Mouse (Mus musculus) forebrain, embryonic 15.5 days (tissue): ENCODE results near the gene Ldlrad3. TPM values are rescaled to one million over a fixed set of nuclear protein-coding genes. Genes with fewer than 3 reads are reported as not detected.

Experiments
- ATAC-seq: fragments of 200-750 bp; cut with Nextera tagmentation; replicated peaks from 2 replicates; pipeline ENCODE4 v1.8.0; 2017; ENCODE audit warnings: mild to moderate bottlenecking, moderate TSS enrichment, moderate library complexity
- H3K27ac ChIP-seq: fragments of 300-500 bp; sonication (generic); replicated peaks from 2 replicates; pipeline ENCODE4 v1.5.1; 2015; ENCODE audit warnings: mild to moderate bottlenecking, inconsistent platforms
- H3K27me3 ChIP-seq: fragments of 300-500 bp; sonication (generic); 2 replicates; pipeline ENCODE4 v1.6.1; 2015; ENCODE audit warnings: inconsistent platforms
- H3K36me3 ChIP-seq: fragments of 300-500 bp; sonication (generic); 2 replicates; pipeline ENCODE4 v1.6.1; 2015; ENCODE audit warnings: mild to moderate bottlenecking, inconsistent platforms
- H3K4me1 ChIP-seq: fragments of 300-500 bp; sonication (generic); 2 replicates; pipeline ENCODE4 v1.6.1; 2015; ENCODE audit warnings: inconsistent platforms
- H3K4me2 ChIP-seq: fragments of 300-500 bp; sonication (generic); replicated peaks from 2 replicates; pipeline ENCODE4 v1.6.1; 2015; ENCODE audit warnings: mild to moderate bottlenecking, inconsistent platforms
- H3K4me3 ChIP-seq: fragments of 300-500 bp; sonication (generic); 2 replicates; pipeline ENCODE4 v1.5.1; 2015; ENCODE audit warnings: mild to moderate bottlenecking, inconsistent platforms
- H3K9ac ChIP-seq: fragments of 300-500 bp; sonication (generic); replicated peaks from 2 replicates; pipeline ENCODE4 v1.6.1; 2015; ENCODE audit warnings: mild to moderate bottlenecking, inconsistent platforms
- H3K9me3 ChIP-seq: fragments of 300-500 bp; sonication (generic); 2 replicates; pipeline ENCODE4 v1.6.1; 2016; ENCODE audit warnings: inconsistent platforms
- WGBS: fragments of 180-500 bp; shearing (Covaris S2); methylation state at CpG from one replicate; pipeline ENCODE4 v1.1.7; 2015; ENCODE audit warnings: mixed read lengths; 5-methylcytosine and 5-hydroxymethylcytosine counted together
- polyA plus RNA-seq: library from polyadenylated mRNA; unstranded; fragments of >200 nt; fragmentation: Nextera tagmentation; extraction: Ambion mirVana; gene quantifications from 2 replicates; pipeline ENCODE4 v1.2.1, GENCODE M21; 2015

Gene Ldlrad3
- polyA plus RNA-seq, 1 experiment from 2014 or later, result 30.0 TPM

DNA sequence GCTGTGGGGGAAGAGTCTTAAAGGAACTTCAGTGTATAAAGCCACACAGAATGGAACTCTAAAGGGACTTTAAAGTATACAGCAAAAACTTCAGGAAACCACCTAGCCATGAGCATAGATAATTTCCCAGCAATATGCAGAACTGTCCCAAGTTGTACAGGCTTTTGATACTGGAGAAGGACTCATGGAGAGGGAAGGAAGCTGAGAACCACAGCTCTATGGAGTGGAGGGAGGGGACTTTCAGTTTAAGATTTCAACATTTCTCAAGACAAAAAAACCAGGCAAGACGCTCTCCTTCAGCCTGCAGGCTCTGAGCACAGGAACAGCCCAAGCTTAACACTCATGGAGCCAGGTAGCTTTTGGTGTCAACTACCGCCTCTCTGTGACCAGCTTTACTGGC lies 4.7 kb downstream of the Ldlrad3 start:
- Histone ChIP-seq H3K27ac (no peak overlapping the region), H3K9me3 (no peaks in the 10 kb centered on the region), H3K4me1 (peaks cover 21% of the 10 kb centered on the region), H3K27me3 (no peaks in the 10 kb centered on the region), H3K4me2 (no peak overlapping the region), H3K36me3 (no peaks in the 10 kb centered on the region), H3K9ac (no peak overlapping the region), H3K4me3 (no peak overlapping the region)
- 95% methylated on average over 2 of the region's 2 CpGs for WGBS
- no peak for ATAC-seq

DNA sequence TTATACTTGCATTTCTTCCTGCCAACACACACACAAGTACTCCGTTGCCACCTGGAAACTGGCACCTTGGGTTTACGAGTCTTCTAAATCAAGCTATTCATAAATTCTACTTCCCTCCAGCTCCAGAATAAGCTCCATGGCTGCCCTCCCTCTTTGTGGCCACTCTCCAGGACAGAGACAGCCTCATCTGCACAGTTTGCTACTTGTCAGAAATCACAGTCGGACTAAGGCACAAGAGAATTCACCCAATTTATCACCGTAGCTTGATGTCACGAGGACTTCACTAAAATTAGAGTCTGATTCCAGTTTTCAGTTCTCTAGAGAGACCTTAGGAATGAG lies 9.8 kb downstream of the Ldlrad3 start:
- no peak overlapping the region for H3K4me3 ChIP-seq
- peaks cover 7% of the 10 kb centered on the region for H3K4me1 ChIP-seq
- WGBS, result 63% methylated on average over 5 of the region's 5 CpGs
- no peak for ATAC-seq
- H3K27me3 ChIP-seq, result no peaks in the 10 kb centered on the region
- H3K9me3 ChIP-seq, result no peaks in the 10 kb centered on the region
- no peaks in the 10 kb centered on the region for H3K36me3 ChIP-seq
- H3K9ac ChIP-seq, result no peak overlapping the region
- H3K4me2 ChIP-seq, result no peak overlapping the region
- no peak overlapping the region for H3K27ac ChIP-seq

DNA sequence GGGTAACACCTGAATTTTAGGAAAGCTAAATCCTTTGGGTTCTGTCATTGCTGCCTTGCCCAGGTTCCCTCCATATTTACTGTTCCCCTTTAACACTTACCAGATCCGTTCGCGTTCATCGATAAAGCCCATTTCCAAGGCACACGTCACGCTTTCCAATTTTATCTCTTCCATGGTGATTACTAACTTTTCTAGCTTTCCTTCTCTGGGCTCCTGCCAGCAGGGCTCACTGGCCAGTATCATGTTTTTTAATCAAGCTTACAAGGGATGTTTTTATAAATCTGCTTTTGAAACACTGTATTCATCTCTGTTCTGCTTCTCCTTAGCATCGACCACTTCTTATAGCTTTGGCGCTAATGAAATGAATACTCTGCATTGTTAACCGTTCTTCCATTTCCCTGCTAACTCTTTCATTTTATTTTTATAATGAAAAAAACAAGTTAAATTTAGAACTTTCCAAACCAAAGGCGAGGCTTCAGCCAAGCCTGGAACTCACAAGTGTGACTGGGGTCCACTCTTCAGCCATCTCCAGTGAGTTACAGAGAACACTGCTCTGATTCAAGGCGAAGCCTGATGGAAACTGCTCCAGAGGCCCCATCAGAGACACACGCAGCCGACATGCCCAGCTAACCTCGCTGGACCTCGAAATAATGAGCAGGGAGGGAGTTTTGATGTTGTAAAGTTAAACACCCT lies 10.3 kb downstream of the Ldlrad3 start:
- H3K9me3 ChIP-seq, result no peaks in the 10 kb centered on the region
- H3K27ac ChIP-seq, result no peak overlapping the region
- H3K4me3 ChIP-seq, result no peak overlapping the region
- no peak overlapping the region for H3K4me2 ChIP-seq
- 66% methylated on average over 15 of the region's 15 CpGs for WGBS
- peaks cover 7% of the 10 kb centered on the region for H3K4me1 ChIP-seq
- ATAC-seq, result no peak
- no peak overlapping the region for H3K9ac ChIP-seq
- H3K27me3 ChIP-seq, result no peaks in the 10 kb centered on the region
- no peaks in the 10 kb centered on the region for H3K36me3 ChIP-seq

DNA sequence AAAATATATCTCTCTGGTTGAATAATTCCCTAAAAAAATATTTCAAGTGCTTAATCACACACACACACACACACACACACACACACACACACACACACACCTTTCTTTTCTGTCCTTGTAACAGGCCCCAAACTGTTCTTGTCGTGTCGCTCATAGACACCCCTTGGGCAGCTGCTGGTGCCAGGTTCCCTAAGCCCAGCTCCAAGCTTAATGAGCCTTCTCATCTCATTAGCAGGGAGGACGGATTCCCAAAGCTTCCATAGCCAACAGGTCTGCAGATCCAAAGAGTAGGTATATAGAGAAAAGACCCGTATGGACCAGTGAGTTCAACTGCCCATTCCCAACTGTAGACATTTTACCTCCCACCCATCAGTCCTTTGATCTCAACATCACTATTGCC lies 13.7 kb downstream of the Ldlrad3 start:
- Histone ChIP-seq H3K27ac (no peak overlapping the region), H3K36me3 (no peaks in the 10 kb centered on the region), H3K4me2 (no peak overlapping the region), H3K27me3 (no peaks in the 10 kb centered on the region), H3K4me1 (peaks cover 7% of the 10 kb centered on the region), H3K9me3 (no peaks in the 10 kb centered on the region), H3K9ac (no peak overlapping the region), H3K4me3 (no peak overlapping the region)
- ATAC-seq, result no peak
- 57% methylated on average over 4 of the region's 4 CpGs for WGBS

DNA sequence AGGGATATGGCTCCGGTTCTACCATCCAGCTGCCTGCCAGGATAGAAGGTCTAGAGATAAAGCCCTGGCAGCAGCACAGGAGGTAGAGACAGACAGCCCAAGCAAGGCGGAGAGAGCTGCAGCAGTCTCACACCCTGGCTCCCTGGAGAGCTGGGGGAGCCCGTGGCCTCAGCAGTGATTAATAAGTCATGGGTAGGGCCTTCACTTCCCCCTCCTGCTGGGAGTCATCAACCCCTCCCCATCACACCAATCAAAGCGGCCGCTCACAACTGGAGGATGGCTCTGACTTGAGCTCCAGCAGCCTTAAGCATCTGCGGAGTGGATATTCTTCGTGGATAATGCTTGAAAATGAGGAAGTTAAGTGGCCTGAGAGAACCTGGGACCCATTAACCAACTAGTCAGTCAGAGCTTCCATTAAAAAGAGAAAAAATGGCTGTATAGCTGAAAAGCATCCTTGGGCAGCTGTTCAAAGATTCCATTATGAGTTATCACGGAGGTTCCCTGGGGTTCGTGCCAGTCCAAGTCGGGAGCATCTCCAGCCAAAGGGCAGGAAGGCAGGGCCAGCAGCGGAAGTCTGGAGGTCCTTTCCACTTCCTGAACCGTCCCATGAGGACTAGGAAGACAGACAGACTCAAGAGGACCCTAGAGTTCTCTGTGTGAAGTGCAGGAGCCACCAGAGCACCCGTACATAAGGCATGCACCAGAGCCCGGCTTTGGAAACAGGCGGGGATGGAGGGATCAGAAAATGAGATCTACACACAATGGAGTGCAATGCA lies 19.4 kb downstream of the Ldlrad3 start:
- WGBS, result 61% methylated on average over 15 of the region's 15 CpGs

DNA sequence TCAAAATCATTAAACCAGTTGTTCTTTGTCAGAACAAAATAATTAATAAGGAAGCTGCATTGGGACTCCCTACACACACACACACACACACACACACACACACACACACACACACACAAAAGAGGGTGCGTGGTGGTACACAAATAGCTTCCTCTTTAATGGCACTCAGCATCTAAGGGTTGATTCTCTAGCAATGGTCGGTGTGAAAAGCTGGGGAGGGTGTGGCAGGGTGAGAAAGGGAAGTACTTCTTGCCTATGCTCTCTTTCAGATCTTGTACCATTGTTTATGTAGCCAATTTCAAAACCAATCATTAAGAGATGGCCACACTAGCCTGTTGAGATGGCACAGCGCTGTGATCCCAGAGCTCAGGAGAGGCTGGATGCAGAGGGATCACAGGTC lies 23.1 kb downstream of the Ldlrad3 start:
- Histone ChIP-seq H3K9ac (no peak overlapping the region), H3K4me1 (no peaks in the 10 kb centered on the region), H3K4me3 (no peak overlapping the region), H3K4me2 (no peak overlapping the region), H3K27me3 (no peaks in the 10 kb centered on the region), H3K36me3 (no peaks in the 10 kb centered on the region), H3K9me3 (no peaks in the 10 kb centered on the region), H3K27ac (no peak overlapping the region)
- WGBS, result 78% methylated on average over 3 of the region's 3 CpGs
- no peak for ATAC-seq

More for the DNA sequence above, 19.4 kb downstream of the Ldlrad3 start:
- no peaks in the 10 kb centered on the region for H3K27me3 ChIP-seq
- H3K4me2 ChIP-seq, result no peak overlapping the region
- peak; percentile 49; the same call in 1 of the 2 replicates for ATAC-seq
- H3K9ac ChIP-seq, result no peak overlapping the region
- no peaks in the 10 kb centered on the region for H3K4me1 ChIP-seq
- no peaks in the 10 kb centered on the region for H3K9me3 ChIP-seq
- H3K4me3 ChIP-seq, result no peak overlapping the region
- H3K27ac ChIP-seq, result no peak overlapping the region
- no peaks in the 10 kb centered on the region for H3K36me3 ChIP-seq

DNA sequence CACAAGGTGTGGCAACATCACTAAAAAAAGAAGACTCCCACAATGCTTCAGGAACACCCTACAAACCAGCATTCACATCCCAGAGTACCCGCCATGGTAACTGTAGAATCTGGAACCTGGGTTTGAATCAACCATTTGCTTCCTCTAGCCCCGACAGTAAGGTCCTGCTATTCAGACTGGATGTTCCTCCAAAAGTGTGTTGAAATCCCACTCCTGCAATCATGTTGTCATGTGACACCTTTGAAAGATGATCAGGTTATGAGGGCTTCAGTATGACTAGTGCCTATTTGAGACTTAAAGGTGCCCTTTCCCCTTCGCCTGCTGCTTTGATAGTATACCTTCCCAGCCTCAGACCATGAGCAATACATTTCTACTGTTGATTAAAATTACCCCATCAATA lies 28.6 kb downstream of the Ldlrad3 start:
- Histone ChIP-seq H3K4me1 (peaks cover 14% of the 10 kb centered on the region), H3K9ac (no peak overlapping the region), H3K9me3 (no peaks in the 10 kb centered on the region), H3K4me2 (no peak overlapping the region), H3K27me3 (no peaks in the 10 kb centered on the region), H3K27ac (no peak overlapping the region), H3K36me3 (no peaks in the 10 kb centered on the region), H3K4me3 (no peak overlapping the region)
- WGBS, result 96% methylated on average over 3 of the region's 3 CpGs
- no peak for ATAC-seq

DNA sequence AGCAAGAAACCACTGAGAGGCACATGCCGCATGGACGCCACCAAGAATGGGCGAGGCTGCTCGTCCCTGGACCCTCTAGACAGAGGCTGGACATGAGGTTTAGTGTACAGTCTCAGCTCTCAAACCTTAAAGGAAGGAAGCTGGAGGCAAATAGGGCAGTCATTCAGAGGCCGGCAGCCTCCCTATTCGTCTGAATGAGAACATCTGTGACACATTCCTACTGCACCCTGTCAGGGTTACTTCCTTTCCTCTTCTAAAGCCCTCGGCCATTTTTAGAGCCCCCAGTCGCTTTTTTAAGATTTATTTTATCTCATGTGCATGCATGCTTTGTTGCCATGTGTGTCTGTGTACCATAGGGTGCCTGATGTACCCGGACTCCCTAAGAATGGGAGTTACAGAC lies 29.2 kb downstream of the Ldlrad3 start:
- no peaks in the 10 kb centered on the region for H3K27me3 ChIP-seq
- H3K36me3 ChIP-seq, result no peaks in the 10 kb centered on the region
- ATAC-seq, result no peak
- H3K9me3 ChIP-seq, result no peaks in the 10 kb centered on the region
- H3K4me3 ChIP-seq, result no peak overlapping the region
- peaks cover 14% of the 10 kb centered on the region for H3K4me1 ChIP-seq
- no peak overlapping the region for H3K4me2 ChIP-seq
- H3K9ac ChIP-seq, result no peak overlapping the region
- 86% methylated on average over 9 of the region's 9 CpGs for WGBS
- no peak overlapping the region for H3K27ac ChIP-seq

DNA sequence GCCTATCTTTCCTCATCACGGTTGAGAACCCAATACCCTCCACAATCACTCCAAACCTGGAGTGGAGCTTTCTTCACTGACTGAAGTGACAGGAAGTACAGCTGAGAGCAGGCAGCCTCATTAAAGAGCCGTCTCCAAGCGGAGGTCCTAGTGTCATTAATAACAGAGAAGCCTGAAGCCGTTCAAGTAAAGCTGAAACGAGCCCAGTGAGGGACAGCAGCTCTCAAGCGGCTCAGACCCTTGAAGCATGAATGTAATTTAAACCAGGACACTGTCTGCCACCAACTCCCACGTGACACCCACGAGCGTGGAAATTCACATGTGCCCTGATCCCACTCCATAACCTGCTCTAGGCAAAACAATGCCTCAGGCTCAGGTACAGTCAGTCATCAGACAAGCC lies 29.7 kb downstream of the Ldlrad3 start:
- no peak for ATAC-seq

DNA sequence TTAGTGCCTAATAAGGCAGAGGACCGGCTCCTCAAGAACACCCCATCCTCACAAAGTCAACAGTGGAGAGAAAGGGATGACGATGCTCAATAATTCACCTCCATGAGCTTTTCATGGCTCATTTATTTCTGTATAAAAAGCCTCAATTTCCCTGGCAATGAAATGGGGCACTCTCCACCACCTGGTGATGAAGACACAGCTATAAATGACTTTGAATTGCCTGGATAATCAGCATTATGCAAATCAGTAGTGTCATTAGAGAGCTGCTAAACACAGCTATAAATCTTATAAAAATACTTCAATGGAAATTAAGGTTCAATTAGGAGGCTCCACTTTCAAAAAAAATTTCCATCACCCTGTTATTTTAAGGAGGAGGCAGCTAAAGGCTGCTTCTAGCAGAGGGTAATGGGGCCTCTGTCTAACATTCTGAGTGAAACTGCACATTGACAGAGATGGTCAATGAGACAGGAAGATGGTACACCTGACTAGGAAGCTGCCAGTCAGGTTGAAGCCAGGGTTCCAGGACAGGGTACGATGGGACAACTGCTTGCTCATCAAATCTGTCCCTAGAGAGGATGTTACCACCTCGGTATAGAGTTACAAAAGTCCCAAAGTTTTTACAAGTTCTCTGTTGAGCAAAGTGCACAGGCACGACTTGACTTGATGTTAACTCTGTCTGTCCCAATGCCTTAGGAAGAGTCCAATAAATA lies 30.7 kb downstream of the Ldlrad3 start:
- Histone ChIP-seq H3K4me1 (peaks cover 21% of the 10 kb centered on the region), H3K4me2 (no peak overlapping the region), H3K27ac (no peak overlapping the region), H3K9me3 (no peaks in the 10 kb centered on the region), H3K36me3 (no peaks in the 10 kb centered on the region), H3K9ac (no peak overlapping the region), H3K27me3 (no peaks in the 10 kb centered on the region), H3K4me3 (no peak overlapping the region)
- no peak for ATAC-seq
- 53% methylated on average over 5 of the region's 5 CpGs for WGBS

More for the DNA sequence above, 29.7 kb downstream of the Ldlrad3 start:
- no peaks in the 10 kb centered on the region for H3K27me3 ChIP-seq
- H3K4me2 ChIP-seq, result no peak overlapping the region
- peaks cover 19% of the 10 kb centered on the region for H3K4me1 ChIP-seq
- no peaks in the 10 kb centered on the region for H3K9me3 ChIP-seq
- H3K4me3 ChIP-seq, result no peak overlapping the region
- WGBS, result 36% methylated on average over 9 of the region's 9 CpGs
- H3K27ac ChIP-seq, result no peak overlapping the region
- no peak overlapping the region for H3K9ac ChIP-seq
- H3K36me3 ChIP-seq, result no peaks in the 10 kb centered on the region

DNA sequence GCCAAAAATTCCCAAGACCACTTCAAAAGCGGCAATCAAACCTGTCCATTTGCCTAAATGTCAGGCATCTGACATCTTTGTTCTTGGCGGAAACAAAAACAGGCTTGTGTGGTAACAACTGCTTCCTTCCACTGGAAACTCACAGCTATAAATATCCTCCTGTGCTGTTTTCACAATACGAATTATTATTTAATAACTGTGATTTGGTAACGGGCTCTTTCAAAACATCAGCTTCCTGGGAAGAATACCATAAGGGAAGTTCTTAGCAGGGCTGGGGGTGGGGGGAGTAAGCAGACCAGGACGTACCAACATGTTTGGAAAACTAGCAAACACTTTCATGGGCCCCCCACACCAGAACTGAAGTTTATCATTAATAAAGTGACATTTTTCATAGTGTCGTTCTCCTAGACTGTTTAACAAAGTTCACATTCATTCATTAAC lies 31.4 kb downstream of the Ldlrad3 start:
- H3K4me1 ChIP-seq, result peaks cover 21% of the 10 kb centered on the region
- no peak overlapping the region for H3K27ac ChIP-seq
- H3K36me3 ChIP-seq, result no peaks in the 10 kb centered on the region
- ATAC-seq, result no peak
- H3K9me3 ChIP-seq, result no peaks in the 10 kb centered on the region
- WGBS, result 49% methylated on average over 6 of the region's 6 CpGs
- H3K9ac ChIP-seq, result no peak overlapping the region
- no peaks in the 10 kb centered on the region for H3K27me3 ChIP-seq
- no peak overlapping the region for H3K4me3 ChIP-seq
- H3K4me2 ChIP-seq, result no peak overlapping the region

DNA sequence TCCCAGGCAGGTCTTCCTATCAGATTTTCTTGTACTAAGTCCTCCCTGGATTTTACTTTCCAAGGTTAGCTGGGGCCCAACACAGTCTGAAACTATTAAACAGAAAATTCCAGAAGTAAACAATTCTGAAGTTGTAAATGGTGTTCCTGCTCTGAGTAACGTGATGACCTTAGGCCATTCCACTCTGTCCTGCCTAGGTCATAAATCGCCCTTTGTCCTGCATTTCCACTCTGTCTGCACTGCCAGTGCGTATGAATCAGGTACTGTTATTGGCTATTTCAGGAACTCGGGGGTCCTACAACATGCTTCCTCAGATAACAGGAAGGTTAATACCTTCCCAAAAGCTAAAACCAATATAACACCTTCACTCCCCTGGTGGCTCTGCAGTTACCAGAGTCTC lies 31.9 kb downstream of the Ldlrad3 start:
- Histone ChIP-seq H3K27ac (no peak overlapping the region), H3K36me3 (no peaks in the 10 kb centered on the region), H3K4me2 (no peak overlapping the region), H3K9ac (no peak overlapping the region), H3K4me3 (no peak overlapping the region), H3K9me3 (no peaks in the 10 kb centered on the region), H3K4me1 (peaks cover 21% of the 10 kb centered on the region), H3K27me3 (no peaks in the 10 kb centered on the region)
- no peak for ATAC-seq
- 84% methylated on average over 4 of the region's 4 CpGs for WGBS
